Mouse (Mus musculus): ENCODE results near the gene Slc4a2.
A peak's percentile ranks its signal among the peaks of the same experiment; 100 is the strongest.
"Not testable (repeated sequence)": the region's sequence is repeated elsewhere in the genome, so short reads cannot be mapped to it uniquely, and the experiment has no call there.

The Slc4a2 gene

GRCm38 (mm10) chr5:24394165-24394894 is 29.3 kb upstream of the Slc4a2 start:
- peak; percentile 97 for DNase-seq (ENCODE audit: low read depth, low spot score)

GRCm38 (mm10) chr5:24396254-24396653 is 27.4 kb upstream of the Slc4a2 start:
- not testable (repeated sequence) for DNase-seq (ENCODE audit: low read depth, low spot score)

- no peak for DNase-seq (ENCODE audit: low read depth, low spot score)
Observed at GRCm38 (mm10) chr5:24399686-24400085, 24.0 kb upstream of the Slc4a2 start.

- DNase-seq (ENCODE audit: low read depth, low spot score): no peak
Observed at GRCm38 (mm10) chr5:24400362-24400761, 23.3 kb upstream of the Slc4a2 start.

GRCm38 (mm10) chr5:24400911-24401605 is 22.6 kb upstream of the Slc4a2 start:
- DNase-seq (ENCODE audit: low read depth, low spot score): no peak

GRCm38 (mm10) chr5:24401969-24402368 is 21.7 kb upstream of the Slc4a2 start:
- no peak for DNase-seq (ENCODE audit: low read depth, low spot score)

GRCm38 (mm10) chr5:24404594-24405360 is 18.9 kb upstream of the Slc4a2 start:
- DNase-seq (ENCODE audit: low read depth, low spot score): no peak

- DNase-seq (ENCODE audit: low read depth, low spot score): no peak
Observed at GRCm38 (mm10) chr5:24405389-24405876, 18.2 kb upstream of the Slc4a2 start.

- DNase-seq (ENCODE audit: low read depth, low spot score): no peak
Observed at GRCm38 (mm10) chr5:24408651-24409050, 15.0 kb upstream of the Slc4a2 start.

GRCm38 (mm10) chr5:24409466-24409865 is 14.2 kb upstream of the Slc4a2 start:
- DNase-seq (ENCODE audit: low read depth, low spot score): no peak

GRCm38 (mm10) chr5:24412063-24412462 is 11.6 kb upstream of the Slc4a2 start:
- DNase-seq (ENCODE audit: low read depth, low spot score): no peak

GRCm38 (mm10) chr5:24413042-24413693 is 10.5 kb upstream of the Slc4a2 start, which contains the start of gene Asic3:
Gene Asic3, plus strand, starts transcription at chr5:24413392.
- DNase-seq (ENCODE audit: low read depth, low spot score): no peak

GRCm38 (mm10) chr5:24413938-24414337 is 9.7 kb upstream of the Slc4a2 start:
- no peak for DNase-seq (ENCODE audit: low read depth, low spot score)

GRCm38 (mm10) chr5:24416222-24416736 is 7.4 kb upstream of the Slc4a2 start:
- DNase-seq (ENCODE audit: low read depth, low spot score): peak; percentile 65

GRCm38 (mm10) chr5:24417587-24417986 is 6.0 kb upstream of the Slc4a2 start:
- DNase-seq (ENCODE audit: low read depth, low spot score): no peak

- no peak for DNase-seq (ENCODE audit: low read depth, low spot score)
Observed at GRCm38 (mm10) chr5:24420381-24420780, 3.3 kb upstream of the Slc4a2 start.

- DNase-seq (ENCODE audit: low read depth, low spot score): no peak
Observed at GRCm38 (mm10) chr5:24424004-24424781, 556 bp downstream of the Slc4a2 start.

- DNase-seq (ENCODE audit: low read depth, low spot score): peak; percentile 88
Observed at GRCm38 (mm10) chr5:24424861-24425411, 1.3 kb downstream of the Slc4a2 start.

GRCm38 (mm10) chr5:24425421-24426036 is 1.9 kb downstream of the Slc4a2 start:
- DNase-seq (ENCODE audit: low read depth, low spot score): no peak

GRCm38 (mm10) chr5:24426037-24426432 is 2.4 kb downstream of the Slc4a2 start:
- DNase-seq (ENCODE audit: low read depth, low spot score): no peak

All from forelimb bud, embryonic 11.5 days (tissue).